Mouse (Mus musculus) left cerebral cortex, postnatal 36 days (tissue): ENCODE measurements around the gene Parp8. TPM values are rescaled to one million over a fixed set of nuclear protein-coding genes. Genes with fewer than 3 reads are reported as not detected.

Experiments
- DNase-seq, 2 experiments: peaks; one replicate each; pipeline ENCODE4 v3.0.0; 2021 to 2022; ENCODE audit warnings: low spot score in 2 of 2, mixed read lengths in 1 of 2
- intact Hi-C: fragments of 180-260 bp; cut with DNase I; formaldehyde crosslinking; loops from one replicate; pipeline ENCODE4 v1.15.1; 2025
- total RNA-seq, 2 experiments: library from RNA; stranded (reverse); gene quantifications; 2 replicates each; pipeline ENCODE4 v1.2.3; 2021

Parp8 gene
- total RNA-seq, 2 experiments from 2014 or later, result 16.2 to 23.5 TPM

- DNase-seq, result no peak
- intact Hi-C loops, result no loop called here
Observed at GRCm38 (mm10) chr13:117023346-117024050, 1.8 kb downstream of the Parp8 start.

GRCm38 (mm10) chr13:117020631-117021030, 4.7 kb downstream of the Parp8 start:
- DNase-seq, result no peak
- intact Hi-C loops, result no loop called here

- intact Hi-C loops, result no loop called here
- DNase-seq, result no peak
Observed at GRCm38 (mm10) chr13:117018676-117019075, 6.7 kb downstream of the Parp8 start.

GRCm38 (mm10) chr13:117013516-117013915, 11.8 kb downstream of the Parp8 start:
- no peak for DNase-seq
- intact Hi-C loops, result no loop called here

GRCm38 (mm10) chr13:117012031-117012430, 13.3 kb downstream of the Parp8 start:
- intact Hi-C loops, result no loop called here
- no peak for DNase-seq

GRCm38 (mm10) chr13:117010143-117010542, 15.2 kb downstream of the Parp8 start:
- intact Hi-C loops, result no loop called here
- peak; percentile 19 to 26 for DNase-seq

GRCm38 (mm10) chr13:117008021-117009015, 17.0 kb downstream of the Parp8 start:
- no peak for DNase-seq
- intact Hi-C loops, result no loop called here

- intact Hi-C loops, result no loop called here
- no peak for DNase-seq
Observed at GRCm38 (mm10) chr13:117007566-117007965, 17.8 kb downstream of the Parp8 start.

GRCm38 (mm10) chr13:117006638-117007037, 18.7 kb downstream of the Parp8 start:
- intact Hi-C loops, result no loop called here
- no peak for DNase-seq

- intact Hi-C loops, result no loop called here
- DNase-seq, result no peak
Observed at GRCm38 (mm10) chr13:117000493-117000892, 24.8 kb downstream of the Parp8 start.

GRCm38 (mm10) chr13:116991560-116991959, 33.8 kb downstream of the Parp8 start:
- intact Hi-C loops, result no loop called here
- no peak for DNase-seq

GRCm38 (mm10) chr13:116990327-116990726, 35.0 kb downstream of the Parp8 start:
- DNase-seq, result no peak
- intact Hi-C loops, result no loop called here

- DNase-seq, result no peak
- intact Hi-C loops, result no loop called here
Observed at GRCm38 (mm10) chr13:116988706-116989105, 36.6 kb downstream of the Parp8 start.

GRCm38 (mm10) chr13:116988208-116988607, 37.1 kb downstream of the Parp8 start:
- no peak for DNase-seq
- intact Hi-C loops, result no loop called here

- no peak for DNase-seq
- intact Hi-C loops, result no loop called here
Observed at GRCm38 (mm10) chr13:116987284-116987683, 38.1 kb downstream of the Parp8 start.

GRCm38 (mm10) chr13:116986658-116987057, 38.7 kb downstream of the Parp8 start:
- intact Hi-C loops, result no loop called here
- no peak for DNase-seq

GRCm38 (mm10) chr13:116974081-116974860, 51.1 kb downstream of the Parp8 start:
- intact Hi-C loops, result no loop called here

GRCm38 (mm10) chr13:116973491-116973890, 51.8 kb downstream of the Parp8 start:
- intact Hi-C loops, result no loop called here
- no peak for DNase-seq

More at GRCm38 (mm10) chr13:116974081-116974860, 51.1 kb downstream of the Parp8 start:
- no peak for DNase-seq

- intact Hi-C loops, result no loop called here
- DNase-seq, result no peak
Observed at GRCm38 (mm10) chr13:116972036-116972611, 53.2 kb downstream of the Parp8 start.
